ENCODE assay signal across 8 mouse cellular contexts in genomic region chr2:170287301-170287885, GRCm38 (mm10).
A peak's percentile ranks its signal among the peaks of the same experiment; 100 is the strongest.
DNase-seq lines count a peak whose midpoint lies in the region; ATAC-seq and TF ChIP-seq lines count a peak whose summit lies in the region.

No protein-coding gene starts in this region.

- H3K36me3 ChIP-seq in lung, embryonic 14.5 days (ENCODE audit: insufficient read depth), result no peaks in the 10 kb centered on the region

- no peaks in the 10 kb centered on the region for H3K9me3 ChIP-seq in lung, embryonic 14.5 days (ENCODE audit: low read depth, low read length)

- H3K9ac ChIP-seq in lung, embryonic 14.5 days, result peak overlapping the region; percentile 50

- peaks cover 38% of the 10 kb centered on the region for H3K4me1 ChIP-seq in lung, embryonic 14.5 days (ENCODE audit: insufficient read depth)
- peaks cover 5% of the 10 kb centered on the region for H3K4me1 ChIP-seq in olfactory bulb, adult 2 months (ENCODE audit: control insufficient read depth, insufficient read depth, low read length)

- 1% methylated on average over 27 of the region's 27 CpGs for WGBS in lung, embryonic 14.5 days
- 1% methylated on average over 27 of the region's 27 CpGs for WGBS in olfactory bulb, adult 2 months

- peak; percentile 41; the same call in 1 of the 2 replicates for ATAC-seq in frontal cortex, adult (ENCODE audit: low TSS enrichment)
- 0 out of 4 replicates have a peak, but pooled peaks have one; percentile 14 to 23 for ATAC-seq in hematopoietic stem cell, adult 5-6 weeks (replicated peaks in 1 of 2; ENCODE audit: insufficient read depth in 1 of 2, low FRiP score in 2 of 2, low TSS enrichment in 1 of 2, low read depth in 1 of 2, poor library complexity in 2 of 2, severe bottlenecking in 2 of 2)
- peak; percentile 76 for ATAC-seq in lung, embryonic 14.5 days (ENCODE audit: insufficient read depth)
- no peak for ATAC-seq in activated CD4-positive, CD25-positive, alpha-beta regulatory T cell, adult 4 months

- no peak for TF ChIP-seq CTCF in lung, embryonic 14.5 days (IDR thresholded peaks at IDR 0.05; ENCODE audit: low read depth)
- TF ChIP-seq CTCF in olfactory bulb, adult 2 months (IDR thresholded peaks at IDR 0.05; ENCODE audit: insufficient read depth, low read depth, low read length), result no peak

- DNase-seq in thymus, postnatal 25 days, result peak; percentile 11
- DNase-seq in thymus, postnatal 0 days (ENCODE audit: low spot score), result no peak
- DNase-seq in layer of hippocampus, adult 9-11 months, result peak; percentile 21
- DNase-seq in lung, embryonic 14.5 days, result peak; percentile 82

- no peak for TF ChIP-seq POLR2A in olfactory bulb, adult 2 months (IDR thresholded peaks at IDR 0.05; ENCODE audit: insufficient read depth, low read depth, low read length)

- H3K27ac ChIP-seq in lung, embryonic 14.5 days (ENCODE audit: low read depth), result peak overlapping the region; percentile 86
- 0 out of 2 replicates have a peak overlapping the region, but pooled peaks have one; percentile 3 for H3K27ac ChIP-seq in olfactory bulb, adult 2 months (ENCODE audit: insufficient read depth, low read depth, low read length)

- H3K4me3 ChIP-seq in lung, embryonic 14.5 days (ENCODE audit: low read depth, low read length), result peak overlapping the region; percentile 37
- H3K4me3 ChIP-seq in olfactory bulb, adult 2 months (ENCODE audit: insufficient read depth, low read depth, low read length), result peak overlapping the region; percentile 18

- H3K27me3 ChIP-seq in lung, embryonic 14.5 days (ENCODE audit: insufficient read depth, low read length), result no peaks in the 10 kb centered on the region

- H3K4me2 ChIP-seq in lung, embryonic 14.5 days, result peak overlapping the region; percentile 85
